Mouse (Mus musculus) small intestine, adult 2 months (tissue): ENCODE measurements around the gene Nudt4. TPM values are rescaled to one million over a fixed set of nuclear protein-coding genes. Genes with fewer than 3 reads are reported as not detected.

ENCODE experiments used
- H3K27ac ChIP-seq: fragments of 200-500 bp; 2 replicates; pipeline ENCODE4 v1.5.1; 2012; ENCODE audit warnings: low read depth, low read length, control low read depth, inconsistent platforms; ENCODE audit not compliant: insufficient read depth
- H3K27me3 ChIP-seq: fragments of 200-500 bp; 2 replicates; pipeline ENCODE4 v1.6.1; 2012; ENCODE audit warnings: mild to moderate bottlenecking, moderate library complexity, low read length, inconsistent platforms; ENCODE audit not compliant: control insufficient read depth, insufficient read depth
- H3K36me3 ChIP-seq: fragments of 200-500 bp; 2 replicates; pipeline ENCODE4 v1.6.1; 2012; ENCODE audit warnings: mild to moderate bottlenecking, low read length, control low read depth, inconsistent platforms; ENCODE audit not compliant: control insufficient read depth, insufficient read depth
- H3K4me1 ChIP-seq: fragments of 200-500 bp; 2 replicates; pipeline ENCODE4 v1.6.1; 2012; ENCODE audit warnings: low read length, inconsistent platforms, mixed read lengths; ENCODE audit not compliant: control insufficient read depth, insufficient read depth, insufficient read length
- H3K4me3 ChIP-seq: fragments of 200-500 bp; 2 replicates; pipeline ENCODE4 v1.5.1; 2012; ENCODE audit warnings: low read depth, mild to moderate bottlenecking, control low read depth, inconsistent platforms, low read length, moderate library complexity
- CTCF ChIP-seq: fragments of 200-500 bp; IDR thresholded peaks from 2 replicates; pipeline ENCODE4 v1.5.1; 2012; ENCODE audit warnings: low read depth, mild to moderate bottlenecking, control low read depth, inconsistent platforms, low read length, moderate library complexity, mixed read lengths; ENCODE audit not compliant: insufficient replicate concordance, insufficient read length; ENCODE audit errors: extremely low read depth
- POLR2A ChIP-seq: fragments of 200-500 bp; IDR thresholded peaks from 2 replicates; pipeline ENCODE4 v1.6.1; 2012; ENCODE audit warnings: low read depth, mild to moderate bottlenecking, control low read depth, inconsistent platforms, low read length, moderate library complexity
- WGBS: fragments of 180-500 bp; shearing (Covaris S2); methylation state at CpG from one replicate; pipeline ENCODE4 v1.1.7; 2018; 5-methylcytosine and 5-hydroxymethylcytosine counted together
- polyA plus RNA-seq: library from polyadenylated mRNA; depleted of rRNA; stranded (reverse); fragments of >200 nt; gene quantifications from 2 replicates; pipeline ENCODE4 v1.2.3, GENCODE M21; 2012

The Nudt4 gene
- polyA plus RNA-seq, 1 experiment, result 89.4 TPM

- 81% methylated on average over 6 of the region's 6 CpGs for WGBS
- TF ChIP-seq CTCF, result no peak
- TF ChIP-seq POLR2A, result no peak
- no peak overlapping the region for H3K27ac ChIP-seq
- no peak overlapping the region for H3K4me3 ChIP-seq
- H3K36me3 ChIP-seq, result no peaks in the 10 kb centered on the region
- no peaks in the 10 kb centered on the region for H3K27me3 ChIP-seq
- peaks cover 8% of the 10 kb centered on the region; the same call in 1 of the 2 replicates for H3K4me1 ChIP-seq
Measured at GRCm38 (mm10) chr10:95536222-95536541, 27.8 kb downstream of the Nudt4 start.

- no peaks in the 10 kb centered on the region for H3K36me3 ChIP-seq
- no peaks in the 10 kb centered on the region for H3K27me3 ChIP-seq
- peaks cover 8% of the 10 kb centered on the region; the same call in 1 of the 2 replicates for H3K4me1 ChIP-seq
- WGBS, result 68% methylated on average over 8 of the region's 8 CpGs
- TF ChIP-seq CTCF (no peak), POLR2A (no peak)
- no peak overlapping the region for H3K4me3 ChIP-seq
- no peak overlapping the region for H3K27ac ChIP-seq
Measured at GRCm38 (mm10) chr10:95535399-95536221, 28.3 kb downstream of the Nudt4 start.

GRCm38 (mm10) chr10:95533382-95533781 is 30.6 kb downstream of the Nudt4 start:
- Histone ChIP-seq H3K4me1 (peaks cover 10% of the 10 kb centered on the region; the same call in 1 of the 2 replicates), H3K36me3 (no peaks in the 10 kb centered on the region), H3K27ac (no peak overlapping the region), H3K27me3 (no peaks in the 10 kb centered on the region), H3K4me3 (no peak overlapping the region)
- TF ChIP-seq POLR2A, result no peak
- no peak for TF ChIP-seq CTCF
- WGBS, result 83% methylated on average over 7 of the region's 7 CpGs

GRCm38 (mm10) chr10:95532916-95533315 is 31.0 kb downstream of the Nudt4 start:
- H3K36me3 ChIP-seq, result no peaks in the 10 kb centered on the region
- 88% methylated on average over 5 of the region's 5 CpGs for WGBS
- TF ChIP-seq POLR2A (no peak), CTCF (no peak)
- H3K27me3 ChIP-seq, result no peaks in the 10 kb centered on the region
- H3K4me1 ChIP-seq, result peaks cover 10% of the 10 kb centered on the region; the same call in 1 of the 2 replicates
- H3K27ac ChIP-seq, result no peak overlapping the region
- no peak overlapping the region for H3K4me3 ChIP-seq

GRCm38 (mm10) chr10:95530551-95531121 is 33.3 kb downstream of the Nudt4 start:
- no peak for TF ChIP-seq CTCF
- H3K4me1 ChIP-seq, result peaks cover 10% of the 10 kb centered on the region; the same call in 1 of the 2 replicates
- no peaks in the 10 kb centered on the region for H3K36me3 ChIP-seq
- no peak overlapping the region for H3K4me3 ChIP-seq
- no peak overlapping the region for H3K27ac ChIP-seq
- WGBS, result 63% methylated on average over 2 of the region's 2 CpGs
- no peaks in the 10 kb centered on the region for H3K27me3 ChIP-seq

GRCm38 (mm10) chr10:95526495-95527122 is 37.3 kb downstream of the Nudt4 start:
- TF ChIP-seq POLR2A (no peak), CTCF (no peak)
- no peak overlapping the region for H3K4me3 ChIP-seq
- no peak overlapping the region for H3K27ac ChIP-seq
- no peaks in the 10 kb centered on the region for H3K36me3 ChIP-seq
- peaks cover 6% of the 10 kb centered on the region; the same call in 1 of the 2 replicates for H3K4me1 ChIP-seq
- 57% methylated on average over 5 of the region's 5 CpGs for WGBS
- no peaks in the 10 kb centered on the region for H3K27me3 ChIP-seq

GRCm38 (mm10) chr10:95525871-95526270 is 38.1 kb downstream of the Nudt4 start:
- TF ChIP-seq POLR2A, result no peak
- TF ChIP-seq CTCF, result no peak
- WGBS, result 88% methylated on average over 5 of the region's 5 CpGs
- no peak overlapping the region for H3K4me3 ChIP-seq
- no peaks in the 10 kb centered on the region for H3K36me3 ChIP-seq
- no peaks in the 10 kb centered on the region for H3K27me3 ChIP-seq
- no peak overlapping the region for H3K27ac ChIP-seq
- H3K4me1 ChIP-seq, result peaks cover 6% of the 10 kb centered on the region; the same call in 1 of the 2 replicates
